Mouse (Mus musculus): ENCODE results near the gene Car12. TPM values are rescaled to one million over a fixed set of nuclear protein-coding genes. Genes with fewer than 3 reads are reported as not detected.

Gene Car12
- 19.3 and 25.5 TPM in 2 replicates for polyA plus RNA-seq (2015; fragmentation: Nextera tagmentation; extraction: Ambion mirVana)

DNA sequence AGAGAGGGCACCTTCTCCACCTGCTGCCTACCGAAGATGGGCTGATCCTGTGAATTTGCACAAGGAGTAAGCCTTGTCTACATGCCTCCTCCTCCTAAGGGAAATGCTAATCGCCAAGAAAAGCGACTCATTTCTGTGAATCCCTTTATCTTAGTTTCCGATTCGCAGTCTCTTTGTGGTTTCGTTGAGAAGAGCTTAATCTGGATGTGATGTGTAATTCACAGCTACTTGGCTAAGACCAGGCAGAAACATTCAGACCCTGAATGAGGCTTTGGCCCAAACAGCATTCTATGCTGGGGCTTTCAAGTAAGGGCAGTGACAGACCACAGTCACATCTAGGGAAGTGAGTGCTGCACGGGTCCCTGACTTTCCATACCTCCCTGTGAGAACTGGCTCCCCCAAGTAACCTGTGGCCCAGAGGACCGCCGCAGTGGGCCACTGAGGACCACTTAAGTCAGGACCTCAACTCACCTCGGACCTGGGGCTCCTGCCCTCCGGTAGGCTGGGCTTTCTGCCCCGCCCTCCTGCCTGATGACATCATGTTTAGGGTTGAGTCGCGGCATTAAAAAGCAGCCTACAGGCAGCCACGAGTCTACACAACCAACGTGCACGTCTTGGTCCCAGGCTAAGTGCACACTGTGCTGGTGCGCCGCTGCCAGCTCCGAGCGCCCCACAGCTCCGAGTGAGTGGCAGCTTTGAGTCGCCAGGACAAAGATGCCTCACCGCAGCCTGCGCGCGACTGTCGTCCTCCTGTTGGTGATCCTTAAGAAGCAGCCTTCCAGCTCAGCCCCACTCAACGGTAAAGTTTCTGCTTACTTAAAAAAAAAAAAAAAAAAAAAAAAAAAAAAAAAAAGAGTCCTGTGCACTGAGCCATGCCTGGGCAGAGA lies at the start of gene Car12:
TSS of gene Car12 (plus strand) at position 552 of the 887 bp plus-strand sequence.
- 0 out of 2 replicates have a peak within 1 kb of the TSS, but pooled peaks have one; percentile 13 for H3K27ac ChIP-seq (ENCODE audit: low read length)
- H3K9ac ChIP-seq (ENCODE audit: low read length), result peak within 1 kb of the TSS; percentile 64
- peak; percentile 78 for ATAC-seq (ENCODE audit: insufficient read depth, low FRiP score)
- 14% methylated on average over 29 of the region's 29 CpGs for WGBS
- no peaks in the 10 kb centered on the region for H3K36me3 ChIP-seq (ENCODE audit: control insufficient read depth, insufficient read depth, low read length)
- H3K4me3 ChIP-seq (replicated peaks; ENCODE audit: low read length), result peak within 1 kb of the TSS; percentile 46
- no peaks in the 10 kb centered on the region for H3K4me1 ChIP-seq (ENCODE audit: control insufficient read depth, insufficient read depth, low read length)
- no peaks in the 10 kb centered on the region for H3K9me3 ChIP-seq (replicated peaks; ENCODE audit: control insufficient read depth, low read length)
- peaks cover 3% of the 10 kb centered on the region; the same call in 1 of the 2 replicates for H3K27me3 ChIP-seq (ENCODE audit: control insufficient read depth, insufficient read depth, low read length)
- peak within 1 kb of the TSS; percentile 71 for H3K4me2 ChIP-seq (ENCODE audit: low read depth, low read length)

DNA sequence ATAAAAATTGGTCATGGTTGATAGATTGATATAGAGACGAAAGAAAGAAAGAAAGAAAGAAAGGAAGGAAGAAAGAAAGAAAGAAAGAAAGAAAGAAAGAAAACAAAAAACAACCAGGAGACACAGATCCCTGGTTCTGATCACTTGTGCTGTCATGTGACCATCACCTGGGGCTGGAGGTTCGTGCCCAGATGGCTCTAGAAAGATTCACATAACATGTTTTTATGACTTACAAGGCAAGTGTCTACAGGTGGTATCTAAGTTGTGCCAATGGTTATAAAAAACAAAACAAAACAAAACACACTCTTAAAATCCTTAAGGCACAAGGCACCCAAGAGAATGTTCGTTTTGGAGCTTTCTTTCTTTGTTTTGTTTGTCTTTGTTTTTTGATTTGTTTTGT lies 49.7 kb upstream of the Car12 start:
- H3K9me3 ChIP-seq (replicated peaks; ENCODE audit: control insufficient read depth, low read length), result no peaks in the 10 kb centered on the region
- no peaks in the 10 kb centered on the region for H3K4me1 ChIP-seq (ENCODE audit: control insufficient read depth, insufficient read depth, low read length)
- H3K9ac ChIP-seq (ENCODE audit: low read length), result no peak overlapping the region
- ATAC-seq (ENCODE audit: insufficient read depth, low FRiP score), result no peak
- H3K27ac ChIP-seq (ENCODE audit: low read length), result no peak overlapping the region
- no peak overlapping the region for H3K4me2 ChIP-seq (ENCODE audit: low read depth, low read length)
- H3K4me3 ChIP-seq (replicated peaks; ENCODE audit: low read length), result no peak overlapping the region
- WGBS, result 84% methylated on average over 3 of the region's 3 CpGs
- H3K27me3 ChIP-seq (ENCODE audit: control insufficient read depth, insufficient read depth, low read length), result no peaks in the 10 kb centered on the region
- no peaks in the 10 kb centered on the region for H3K36me3 ChIP-seq (ENCODE audit: control insufficient read depth, insufficient read depth, low read length)

DNA sequence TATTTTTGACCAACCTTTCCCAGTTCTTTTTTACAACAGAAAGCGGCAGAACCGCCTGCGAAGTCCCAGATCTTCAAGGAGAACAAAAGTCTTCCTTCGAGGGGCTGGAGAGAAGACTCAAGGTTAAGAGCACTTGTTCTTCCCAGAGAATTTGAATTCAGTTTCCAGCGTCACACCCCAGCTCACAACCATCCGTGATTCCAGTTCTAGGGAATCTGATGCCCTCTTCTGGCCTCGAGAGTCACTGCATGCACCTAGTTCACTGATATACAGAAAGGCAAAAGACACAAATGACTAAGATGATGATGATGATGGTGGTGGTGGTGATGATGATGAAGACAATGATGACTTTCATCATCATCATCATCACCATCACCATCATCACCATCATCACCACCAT lies 48.9 kb upstream of the Car12 start:
- H3K9ac ChIP-seq (ENCODE audit: low read length), result no peak overlapping the region
- H3K9me3 ChIP-seq (replicated peaks; ENCODE audit: control insufficient read depth, low read length), result no peaks in the 10 kb centered on the region
- H3K4me2 ChIP-seq (ENCODE audit: low read depth, low read length), result no peak overlapping the region
- no peaks in the 10 kb centered on the region for H3K27me3 ChIP-seq (ENCODE audit: control insufficient read depth, insufficient read depth, low read length)
- H3K36me3 ChIP-seq (ENCODE audit: control insufficient read depth, insufficient read depth, low read length), result no peaks in the 10 kb centered on the region
- no peak for ATAC-seq (ENCODE audit: insufficient read depth, low FRiP score)
- H3K4me1 ChIP-seq (ENCODE audit: control insufficient read depth, insufficient read depth, low read length), result no peaks in the 10 kb centered on the region
- 88% methylated on average over 7 of the region's 7 CpGs for WGBS
- H3K4me3 ChIP-seq (replicated peaks; ENCODE audit: low read length), result no peak overlapping the region
- no peak overlapping the region for H3K27ac ChIP-seq (ENCODE audit: low read length)

GRCm38 (mm10) chr9:66666153-66666552 lies 47.3 kb upstream of the Car12 start:
- 86% methylated on average over 3 of the region's 3 CpGs for WGBS
- H3K27ac ChIP-seq (ENCODE audit: low read length), result no peak overlapping the region
- ATAC-seq (ENCODE audit: insufficient read depth, low FRiP score), result no peak

DNA sequence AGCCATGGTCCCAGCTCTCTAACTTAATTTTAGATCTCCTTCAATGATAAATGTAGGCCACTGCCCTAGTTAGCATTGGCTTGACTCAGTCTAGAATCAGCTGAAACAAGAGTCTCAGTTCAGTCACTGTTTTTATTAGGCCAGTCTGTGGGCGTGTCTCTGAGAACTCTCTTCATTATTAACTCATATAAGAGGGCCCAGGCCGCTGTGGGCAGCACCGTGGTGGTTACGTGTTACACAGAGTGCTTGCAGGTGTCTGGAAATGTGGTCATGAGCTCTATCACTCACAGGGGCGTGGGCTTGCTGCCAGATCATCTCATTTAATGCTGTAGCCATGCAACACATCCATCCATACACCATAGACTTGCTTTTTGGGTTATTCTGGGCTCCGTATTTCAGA lies 46.4 kb upstream of the Car12 start:
- no peak for ATAC-seq (ENCODE audit: insufficient read depth, low FRiP score)

More at GRCm38 (mm10) chr9:66666153-66666552, 47.3 kb upstream of the Car12 start:
- Histone ChIP-seq H3K4me3 (replicated peaks; ENCODE audit: low read length) (no peak overlapping the region), H3K4me2 (ENCODE audit: low read depth, low read length) (no peak overlapping the region), H3K9me3 (replicated peaks; ENCODE audit: control insufficient read depth, low read length) (no peaks in the 10 kb centered on the region), H3K36me3 (ENCODE audit: control insufficient read depth, insufficient read depth, low read length) (no peaks in the 10 kb centered on the region), H3K4me1 (ENCODE audit: control insufficient read depth, insufficient read depth, low read length) (no peaks in the 10 kb centered on the region), H3K27me3 (ENCODE audit: control insufficient read depth, insufficient read depth, low read length) (no peaks in the 10 kb centered on the region), H3K9ac (ENCODE audit: low read length) (no peak overlapping the region)

DNA sequence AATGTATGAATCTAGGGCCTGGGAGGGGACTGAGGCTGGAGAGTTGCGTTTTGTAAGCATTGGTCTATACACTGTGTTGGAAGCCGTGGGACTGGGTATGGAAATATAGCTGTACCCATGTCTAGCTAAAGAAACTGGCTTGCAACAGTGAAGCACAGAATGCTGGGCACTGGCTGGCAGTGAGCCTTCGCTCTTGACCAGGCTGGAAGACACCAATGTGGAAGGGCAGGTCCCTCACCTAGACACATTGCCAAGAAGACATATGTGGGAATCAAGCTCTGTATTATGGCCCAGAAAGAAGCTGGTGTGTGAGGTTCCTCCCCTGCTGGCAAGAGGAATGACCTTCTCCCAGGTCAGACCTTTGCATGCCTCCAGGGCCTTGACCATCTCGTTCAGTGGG lies 45.6 kb upstream of the Car12 start:
- Histone ChIP-seq H3K27me3 (ENCODE audit: control insufficient read depth, insufficient read depth, low read length) (no peaks in the 10 kb centered on the region), H3K4me2 (ENCODE audit: low read depth, low read length) (no peak overlapping the region), H3K27ac (ENCODE audit: low read length) (no peak overlapping the region), H3K4me3 (replicated peaks; ENCODE audit: low read length) (no peak overlapping the region), H3K9me3 (replicated peaks; ENCODE audit: control insufficient read depth, low read length) (no peaks in the 10 kb centered on the region), H3K4me1 (ENCODE audit: control insufficient read depth, insufficient read depth, low read length) (no peaks in the 10 kb centered on the region), H3K36me3 (ENCODE audit: control insufficient read depth, insufficient read depth, low read length) (no peaks in the 10 kb centered on the region), H3K9ac (ENCODE audit: low read length) (no peak overlapping the region)
- WGBS, result 91% methylated on average over 4 of the region's 4 CpGs
- ATAC-seq (ENCODE audit: insufficient read depth, low FRiP score), result no peak

More for the DNA sequence above, 46.4 kb upstream of the Car12 start:
- H3K4me1 ChIP-seq (ENCODE audit: control insufficient read depth, insufficient read depth, low read length), result no peaks in the 10 kb centered on the region
- H3K27ac ChIP-seq (ENCODE audit: low read length), result no peak overlapping the region
- no peak overlapping the region for H3K4me3 ChIP-seq (replicated peaks; ENCODE audit: low read length)
- H3K27me3 ChIP-seq (ENCODE audit: control insufficient read depth, insufficient read depth, low read length), result no peaks in the 10 kb centered on the region
- H3K9ac ChIP-seq (ENCODE audit: low read length), result no peak overlapping the region
- WGBS, result 74% methylated on average over 6 of the region's 6 CpGs
- H3K9me3 ChIP-seq (replicated peaks; ENCODE audit: control insufficient read depth, low read length), result no peaks in the 10 kb centered on the region
- no peaks in the 10 kb centered on the region for H3K36me3 ChIP-seq (ENCODE audit: control insufficient read depth, insufficient read depth, low read length)
- H3K4me2 ChIP-seq (ENCODE audit: low read depth, low read length), result no peak overlapping the region

DNA sequence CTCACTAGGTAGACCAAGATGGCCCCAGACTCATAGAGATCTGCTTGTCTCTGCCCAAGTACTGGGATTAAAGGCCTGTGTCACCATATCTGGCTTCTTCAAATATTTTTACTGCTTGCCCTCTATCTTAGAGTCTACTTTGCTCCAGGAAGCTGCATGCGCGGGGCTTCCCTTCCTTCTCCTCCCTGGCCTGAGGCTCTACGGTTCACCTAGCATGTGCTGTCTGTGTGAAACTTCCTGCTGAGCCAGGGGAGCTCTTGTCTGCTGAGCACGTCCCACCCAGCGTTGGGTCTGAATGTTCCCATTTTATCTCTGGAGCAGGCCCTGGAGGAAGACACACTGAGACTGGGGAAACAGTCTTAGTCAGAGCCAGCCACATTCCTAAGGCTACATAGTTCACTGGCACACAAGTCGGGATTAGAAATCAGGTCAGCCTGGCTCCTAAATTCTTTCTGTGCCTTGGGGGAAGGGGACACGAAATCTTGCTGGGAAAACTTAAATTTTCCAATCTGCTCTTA lies 43.9 kb upstream of the Car12 start:
- Histone ChIP-seq H3K27ac (ENCODE audit: low read length) (no peak overlapping the region), H3K4me3 (replicated peaks; ENCODE audit: low read length) (no peak overlapping the region)
- no peak for ATAC-seq (ENCODE audit: insufficient read depth, low FRiP score)

GRCm38 (mm10) chr9:66673771-66674170 lies 39.7 kb upstream of the Car12 start:
- Histone ChIP-seq H3K9me3 (replicated peaks; ENCODE audit: control insufficient read depth, low read length) (no peaks in the 10 kb centered on the region), H3K27me3 (ENCODE audit: control insufficient read depth, insufficient read depth, low read length) (no peaks in the 10 kb centered on the region), H3K27ac (ENCODE audit: low read length) (no peak overlapping the region), H3K4me2 (ENCODE audit: low read depth, low read length) (no peak overlapping the region), H3K4me3 (replicated peaks; ENCODE audit: low read length) (no peak overlapping the region), H3K36me3 (ENCODE audit: control insufficient read depth, insufficient read depth, low read length) (no peaks in the 10 kb centered on the region), H3K4me1 (ENCODE audit: control insufficient read depth, insufficient read depth, low read length) (no peaks in the 10 kb centered on the region), H3K9ac (ENCODE audit: low read length) (no peak overlapping the region)
- no peak for ATAC-seq (ENCODE audit: insufficient read depth, low FRiP score)
- 47% methylated on average over 2 of the region's 2 CpGs for WGBS

More for the DNA sequence above, 43.9 kb upstream of the Car12 start:
- no peaks in the 10 kb centered on the region for H3K9me3 ChIP-seq (replicated peaks; ENCODE audit: control insufficient read depth, low read length)
- 49% methylated on average over 7 of the region's 7 CpGs for WGBS
- no peaks in the 10 kb centered on the region for H3K27me3 ChIP-seq (ENCODE audit: control insufficient read depth, insufficient read depth, low read length)
- no peaks in the 10 kb centered on the region for H3K36me3 ChIP-seq (ENCODE audit: control insufficient read depth, insufficient read depth, low read length)
- H3K4me2 ChIP-seq (ENCODE audit: low read depth, low read length), result no peak overlapping the region
- no peaks in the 10 kb centered on the region for H3K4me1 ChIP-seq (ENCODE audit: control insufficient read depth, insufficient read depth, low read length)
- H3K9ac ChIP-seq (ENCODE audit: low read length), result no peak overlapping the region

DNA sequence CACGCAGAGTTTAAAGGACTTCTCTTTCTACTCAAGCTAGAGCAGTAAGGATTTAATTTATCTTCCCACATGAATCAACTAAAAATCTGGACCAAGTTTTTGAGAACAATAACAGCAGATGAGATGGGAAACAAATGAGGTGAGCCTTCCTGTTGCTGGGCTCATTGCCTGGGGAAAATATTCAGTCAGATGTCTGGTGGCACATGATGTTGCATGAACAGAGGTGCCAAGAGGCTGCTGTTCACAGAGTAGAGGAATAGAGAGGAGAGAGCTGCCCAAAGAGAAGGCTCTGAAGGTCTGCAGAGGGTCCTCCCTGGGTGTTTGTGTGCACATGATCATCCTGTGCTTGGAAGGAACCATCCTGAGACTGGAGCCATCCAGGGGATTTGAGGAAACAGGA lies 37.9 kb upstream of the Car12 start:
- no peak for ATAC-seq (ENCODE audit: insufficient read depth, low FRiP score)
- H3K4me3 ChIP-seq (replicated peaks; ENCODE audit: low read length), result no peak overlapping the region

More for the DNA sequence above, 37.9 kb upstream of the Car12 start:
- H3K9ac ChIP-seq (ENCODE audit: low read length), result no peak overlapping the region
- H3K27me3 ChIP-seq (ENCODE audit: control insufficient read depth, insufficient read depth, low read length), result no peaks in the 10 kb centered on the region
- H3K4me1 ChIP-seq (ENCODE audit: control insufficient read depth, insufficient read depth, low read length), result no peaks in the 10 kb centered on the region
- no peak overlapping the region for H3K4me2 ChIP-seq (ENCODE audit: low read depth, low read length)
- no peak overlapping the region for H3K27ac ChIP-seq (ENCODE audit: low read length)
- 64% methylated on average over 1 of the region's 1 CpGs for WGBS
- H3K36me3 ChIP-seq (ENCODE audit: control insufficient read depth, insufficient read depth, low read length), result no peaks in the 10 kb centered on the region
- H3K9me3 ChIP-seq (replicated peaks; ENCODE audit: control insufficient read depth, low read length), result no peaks in the 10 kb centered on the region

All from stomach, embryonic 16.5 days (tissue).